Mouse (Mus musculus) ES-E14 (cell line): ENCODE measurements around the gene Hsf5. TPM values are rescaled to one million over a fixed set of nuclear protein-coding genes. Genes with fewer than 3 reads are reported as not detected.

Experiments
- DNase-seq: peaks from one replicate; pipeline ENCODE4 v3.0.0-alpha.2; 2013; ENCODE audit warnings: low read depth, low spot score
- H3K27ac ChIP-seq: 2 replicates; pipeline ENCODE4 v1.5.1; 2012; ENCODE audit warnings: low read depth, mild to moderate bottlenecking, low read length, moderate library complexity, mixed read lengths; ENCODE audit not compliant: poor library complexity, insufficient read depth, severe bottlenecking
- H3K36me3 ChIP-seq: 2 replicates; pipeline ENCODE4 v1.6.1; 2012; ENCODE audit warnings: mild to moderate bottlenecking, low read length, moderate library complexity, mixed read lengths; ENCODE audit not compliant: control insufficient read depth, poor library complexity, insufficient read depth, severe bottlenecking
- H3K4me1 ChIP-seq, 2 experiments: fragments of 150-350 bp in 1 of 2; sonication (generic) in 1 of 2; 2 replicates each; pipeline ENCODE4 v1.6.1; 2012; ENCODE audit warnings: low read length in 2 of 2, mild to moderate bottlenecking in 1 of 2, mixed read lengths in 1 of 2; ENCODE audit not compliant: control insufficient read depth in 2 of 2, insufficient read depth in 2 of 2, poor library complexity in 1 of 2
- H3K4me3 ChIP-seq, 2 experiments: fragments of 150-350 bp in 1 of 2; sonication (generic) in 1 of 2; 2 replicates each; pipeline ENCODE4 v1.5.1; 2012; ENCODE audit warnings: low read length in 2 of 2, low read depth in 1 of 2, mild to moderate bottlenecking in 1 of 2, mixed read lengths in 1 of 2; ENCODE audit not compliant: insufficient read depth in 1 of 2, poor library complexity in 1 of 2, severe bottlenecking in 1 of 2
- H3K9ac ChIP-seq: 2 replicates; pipeline ENCODE4 v1.6.1; 2012; ENCODE audit warnings: low read depth, mild to moderate bottlenecking, low read length, mixed read lengths; ENCODE audit not compliant: poor library complexity, insufficient read depth, severe bottlenecking
- H3K9me3 ChIP-seq: fragments of 150-350 bp; sonication (generic); 2 replicates; pipeline ENCODE4 v1.6.1; 2012; ENCODE audit warnings: low read depth, mild to moderate bottlenecking, low read length; ENCODE audit not compliant: control insufficient read depth, insufficient read depth
- CHD2 ChIP-seq: IDR thresholded peaks from 2 replicates; pipeline ENCODE4 v1.6.1; 2014; ENCODE audit warnings: mild to moderate bottlenecking, low read depth, low read length, inconsistent platforms
- HCFC1 ChIP-seq: IDR thresholded peaks from 2 replicates; pipeline ENCODE4 v1.6.1; 2012; ENCODE audit warnings: low read length, inconsistent platforms, borderline replicate concordance; ENCODE audit not compliant: insufficient read depth
- MAFK ChIP-seq: IDR thresholded peaks from 2 replicates; pipeline ENCODE4 v1.6.1; 2014; ENCODE audit warnings: mild to moderate bottlenecking, low read depth, low read length, inconsistent platforms; ENCODE audit not compliant: insufficient read depth
- ZC3H11A ChIP-seq: IDR thresholded peaks from 2 replicates; pipeline ENCODE4 v1.6.1; 2012; ENCODE audit warnings: low read depth, mild to moderate bottlenecking, inconsistent platforms, low read length, borderline replicate concordance
- ZNF384 ChIP-seq: IDR thresholded peaks from 2 replicates; pipeline ENCODE4 v1.6.1; 2012; ENCODE audit warnings: low read depth, low read length, inconsistent platforms
- in situ Hi-C, 2 experiments: fragments of 600-800 bp; cut with MboI; formaldehyde crosslinking; loops; one replicate each; pipeline ENCODE4 v1.15.1; 2025; ENCODE audit warnings: low sequenced_read_pairs in 2 of 2, inconsistent platforms in 1 of 2; ENCODE audit not compliant: unreplicated experiment in 2 of 2
- total RNA-seq: library from RNA; depleted of rRNA; stranded (reverse); fragments of 300-350 nt; gene quantifications from 2 replicates; pipeline ENCODE4 v1.2.3, GENCODE M21; 2012

Gene Hsf5
- total RNA-seq, 1 experiment: 0.40 TPM

DNA sequence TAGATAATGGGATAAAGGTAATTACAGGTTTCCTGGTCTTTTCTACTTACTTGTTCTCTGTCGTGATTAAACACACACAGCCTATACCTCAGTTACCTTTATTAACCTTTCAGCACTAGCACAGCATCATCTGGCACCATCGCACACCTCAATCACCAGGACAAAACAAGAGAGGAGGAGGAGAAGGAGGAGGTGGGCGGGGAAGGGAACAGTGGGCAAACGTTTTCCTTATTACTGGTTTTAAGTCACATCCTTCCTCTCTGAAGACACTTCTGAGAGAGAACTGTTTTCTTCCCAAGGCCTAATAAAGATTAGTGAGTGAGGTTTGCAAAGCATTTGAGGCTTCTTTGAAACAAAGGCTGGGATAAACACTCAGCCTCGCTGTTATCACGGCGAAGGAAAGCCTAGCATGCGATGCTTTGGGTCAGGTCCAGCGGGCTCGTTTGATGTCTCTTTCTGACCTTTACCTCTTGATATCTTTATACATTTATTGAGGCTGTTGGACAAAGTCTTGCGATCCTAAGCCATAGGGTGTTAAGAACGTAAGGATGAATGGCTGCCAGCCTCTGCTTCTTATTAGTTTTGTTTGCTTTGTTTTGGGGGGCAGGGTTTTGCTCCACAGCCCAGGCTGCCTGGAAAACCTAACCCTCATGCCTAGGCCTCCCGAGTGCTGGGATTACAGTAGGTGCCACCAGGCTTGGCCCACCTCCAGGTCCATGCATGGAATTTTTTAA, 66.0 kb downstream of the Hsf5 start:
- in situ Hi-C loops: no loop called here
- no peak overlapping the region for H3K4me3 ChIP-seq

DNA sequence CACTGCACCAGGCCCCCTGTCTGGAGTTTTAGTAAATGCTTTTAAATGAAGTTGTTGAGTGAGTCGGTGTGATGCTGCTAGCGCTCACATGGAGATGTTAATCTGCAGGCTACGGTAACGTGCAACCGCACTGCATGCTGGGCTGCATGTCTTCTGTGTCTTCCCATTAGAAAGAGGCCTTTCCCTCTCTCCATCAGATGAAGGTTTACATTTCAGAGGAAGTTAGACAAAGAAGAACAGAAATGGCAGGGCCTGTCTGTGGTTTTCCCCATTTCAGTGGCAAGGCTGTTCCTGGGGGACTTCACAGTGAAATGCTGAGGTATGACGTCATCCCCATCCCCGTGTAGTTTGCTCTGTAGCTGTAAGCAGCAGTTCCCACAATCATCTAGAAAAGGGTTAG, 69.4 kb downstream of the Hsf5 start:
- Histone ChIP-seq H3K27ac (no peak overlapping the region), H3K4me3 (peak overlapping the region; percentile 7 to 17; a peak in 1 of 4 replicates), H3K4me1 (peaks cover 5 to 12% of the 10 kb centered on the region in 2 experiments; a peak in 2 of 4 replicates), H3K9me3 (no peaks in the 10 kb centered on the region), H3K36me3 (no peaks in the 10 kb centered on the region), H3K9ac (no peak overlapping the region)
- TF ChIP-seq ZNF384 (no peak), HCFC1 (no peak), CHD2 (no peak), ZC3H11A (no peak), MAFK (no peak)
- no peak for DNase-seq
- in situ Hi-C loops: no loop called here

More for the DNA sequence above, 66.0 kb downstream of the Hsf5 start:
- Histone ChIP-seq H3K4me1 (peaks cover 2 to 5% of the 10 kb centered on the region in 2 experiments; a peak in 3 of 4 replicates), H3K27ac (no peak overlapping the region), H3K9me3 (no peaks in the 10 kb centered on the region), H3K36me3 (no peaks in the 10 kb centered on the region), H3K9ac (no peak overlapping the region)
- DNase-seq: no peak
- no peak for TF ChIP-seq MAFK
- no peak for TF ChIP-seq CHD2
- TF ChIP-seq ZNF384: no peak
- TF ChIP-seq HCFC1: no peak
- TF ChIP-seq ZC3H11A: no peak

DNA sequence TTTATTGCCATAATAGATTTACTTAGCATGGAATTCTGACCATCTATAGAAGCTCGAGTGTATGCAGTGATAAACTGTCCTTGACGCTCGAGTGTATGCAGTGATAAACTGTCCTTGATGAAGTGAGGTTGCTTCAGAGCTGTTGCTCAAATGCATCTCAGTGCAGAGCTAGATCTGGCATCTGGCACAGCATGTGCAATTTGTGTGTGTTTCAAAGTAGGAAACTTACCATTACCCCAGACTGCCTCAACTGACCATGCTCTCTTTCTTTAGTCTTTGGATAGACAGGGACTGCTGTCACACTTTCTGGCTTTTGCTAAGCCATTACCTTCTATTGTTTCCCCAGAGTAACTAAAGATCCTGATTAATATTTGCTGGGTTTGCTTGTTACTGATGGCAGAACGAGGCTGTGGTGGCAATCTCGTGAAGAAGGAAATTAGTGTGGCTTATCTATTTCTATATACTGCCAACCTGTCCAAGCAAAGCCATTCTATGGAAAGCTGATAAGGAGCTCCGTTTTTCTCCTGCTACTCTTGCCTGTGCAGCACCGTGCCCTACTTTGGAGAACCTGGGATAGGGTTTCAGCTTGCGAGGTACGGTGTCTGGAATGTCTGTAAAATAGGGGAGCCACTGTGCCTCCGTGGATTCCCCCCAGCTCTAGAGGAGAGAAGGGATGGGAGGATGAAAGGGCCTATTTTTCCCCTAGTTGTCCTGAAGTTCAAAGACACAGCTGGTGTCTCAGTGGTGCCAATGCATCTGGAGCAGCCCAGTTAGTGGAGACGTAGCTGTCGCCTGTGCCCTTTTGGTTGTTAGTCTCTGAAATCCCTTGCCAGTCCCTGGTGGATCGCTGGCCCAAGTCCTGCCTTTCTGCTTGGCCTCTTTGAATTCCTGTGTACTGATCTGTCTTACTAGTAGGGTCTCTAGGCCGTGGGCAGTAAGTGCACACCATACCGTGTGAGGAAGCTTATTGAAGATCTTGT, 70.6 kb downstream of the Hsf5 start:
- in situ Hi-C loops: no loop called here
- H3K4me3 ChIP-seq: no peak overlapping the region
- no peak overlapping the region for H3K9ac ChIP-seq
- H3K36me3 ChIP-seq: no peaks in the 10 kb centered on the region
- H3K9me3 ChIP-seq: no peaks in the 10 kb centered on the region
- DNase-seq: no peak
- peaks cover 5 to 12% of the 10 kb centered on the region in 2 experiments; a peak in 2 of 4 replicates for H3K4me1 ChIP-seq
- TF ChIP-seq ZC3H11A (no peak), MAFK (no peak), CHD2 (no peak), ZNF384 (no peak), HCFC1 (no peak)
- no peak overlapping the region for H3K27ac ChIP-seq

DNA sequence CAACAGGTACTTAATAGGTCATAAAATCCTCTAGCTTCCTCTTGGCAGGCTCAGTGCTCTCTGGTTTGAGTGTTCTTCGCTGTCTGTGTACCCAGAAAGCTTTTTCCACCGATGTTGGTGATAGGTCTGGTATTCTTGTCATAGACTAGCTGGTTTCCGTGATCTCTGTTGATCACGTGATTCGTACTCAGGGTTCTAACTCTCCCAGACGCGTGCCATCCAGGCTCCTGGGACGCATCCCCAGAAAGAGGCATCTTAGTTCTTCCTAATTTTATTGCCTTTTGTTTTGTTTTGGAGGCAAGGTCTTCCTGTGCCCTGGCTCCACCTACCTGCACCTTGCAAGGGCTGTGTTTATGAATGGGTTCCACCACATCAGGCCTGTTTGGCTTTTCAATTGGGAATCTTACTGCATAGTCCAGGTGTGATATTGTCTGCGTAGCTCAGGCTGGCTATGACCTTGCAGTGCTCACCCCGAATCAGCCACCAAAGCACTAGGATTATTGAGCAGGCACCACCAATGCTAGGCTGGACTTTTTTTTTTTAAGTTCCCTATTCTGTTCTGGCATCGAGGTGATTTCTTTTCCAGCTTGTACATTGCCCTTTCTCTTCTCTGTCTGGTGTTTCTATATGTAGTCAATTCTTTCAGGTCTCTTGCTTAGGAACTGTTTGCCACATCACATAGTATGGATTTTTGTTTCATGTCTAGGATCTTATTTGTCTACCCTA, 71.7 kb downstream of the Hsf5 start:
- no peak for DNase-seq
- TF ChIP-seq ZNF384 (no peak), CHD2 (no peak), ZC3H11A (no peak), HCFC1 (no peak), MAFK (no peak)
- no peak overlapping the region for H3K27ac ChIP-seq
- peaks cover 5 to 12% of the 10 kb centered on the region in 2 experiments; a peak in 2 of 4 replicates for H3K4me1 ChIP-seq
- no peak overlapping the region for H3K9ac ChIP-seq
- no peaks in the 10 kb centered on the region for H3K9me3 ChIP-seq
- H3K4me3 ChIP-seq: no peak overlapping the region
- in situ Hi-C loops: no loop called here
- no peaks in the 10 kb centered on the region for H3K36me3 ChIP-seq
